Mouse (Mus musculus) mouse embryonic stem cell (cell line): Measurements from ENCODE around the gene P4hb.
"Not testable (repeated sequence)": the region's sequence is repeated elsewhere in the genome, so short reads cannot be mapped to it uniquely, and the experiment has no call there.

Source experiments
- in situ Hi-C, 2 experiments: fragments of 300-500 bp; cut with MboI; formaldehyde crosslinking; loops; 1 replicate in 1 of 2; 3 replicates in 1 of 2; pipeline ENCODE4 v1.14.3; 2019 to 2020; ENCODE audit warnings: low sequenced_read_pairs in 2 of 2, low pct_unique_long_range_greater_than_20kb in 1 of 2, mixed read lengths in 1 of 2; ENCODE audit not compliant: unreplicated experiment in 1 of 2

P4hb gene

GRCm38 (mm10) chr11:120576365-120576981, 3.4 kb upstream of the P4hb start:
- in situ Hi-C loops = no loop called here

GRCm38 (mm10) chr11:120575940-120576339, 2.9 kb upstream of the P4hb start:
- in situ Hi-C loops = no loop called here

GRCm38 (mm10) chr11:120575046-120575445, 2.0 kb upstream of the P4hb start:
- in situ Hi-C loops = no loop called here

- in situ Hi-C loops = no loop called here
These were observed 1.2 kb upstream of the P4hb start for GRCm38 (mm10) chr11:120574278-120574600.

- in situ Hi-C loops = no loop called here
These were observed 678 bp upstream of the P4hb start for GRCm38 (mm10) chr11:120573585-120574277.

- in situ Hi-C loops = no loop called here
These were observed 669 bp downstream of the P4hb start for GRCm38 (mm10) chr11:120572417-120572751.

- in situ Hi-C loops = no loop called here
These were observed 1.2 kb downstream of the P4hb start for GRCm38 (mm10) chr11:120571754-120572416.

GRCm38 (mm10) chr11:120571122-120571521, 1.9 kb downstream of the P4hb start:
- in situ Hi-C loops = no loop called here

- in situ Hi-C loops = no loop called here
These were observed 4.7 kb downstream of the P4hb start for GRCm38 (mm10) chr11:120568324-120568723.

GRCm38 (mm10) chr11:120565114-120565513, 7.9 kb downstream of the P4hb start:
- in situ Hi-C loops = no loop called here

- in situ Hi-C loops = loop anchor here in 1 of 2 experiments (5.0 kb wide), 1 partner anchor 46 kb away; no protein-coding TSS in a partner anchor
These were observed 10.1 kb downstream of the P4hb start for GRCm38 (mm10) chr11:120562949-120563348.

- in situ Hi-C loops = loop anchor here in 1 of 2 experiments (5.0 kb wide), 1 partner anchor 44 kb away; no protein-coding TSS in a partner anchor
These were observed 11.9 kb downstream of the P4hb start for GRCm38 (mm10) chr11:120560952-120561728.

GRCm38 (mm10) chr11:120558843-120559242, 14.2 kb downstream of the P4hb start:
- in situ Hi-C loops = not testable (repeated sequence)

GRCm38 (mm10) chr11:120555260-120555659, 17.8 kb downstream of the P4hb start:
- in situ Hi-C loops = no loop called here

GRCm38 (mm10) chr11:120554834-120555233, 18.2 kb downstream of the P4hb start:
- in situ Hi-C loops = no loop called here

- in situ Hi-C loops = no loop called here
These were observed 20.3 kb downstream of the P4hb start for GRCm38 (mm10) chr11:120552736-120553135.

- in situ Hi-C loops = no loop called here
These were observed 22.1 kb downstream of the P4hb start, which contains the start of gene Ppp1r27 for GRCm38 (mm10) chr11:120550810-120551440. Ppp1r27 (minus strand) TSS chr11:120551132.

- in situ Hi-C loops = no loop called here
These were observed 22.9 kb downstream of the P4hb start for GRCm38 (mm10) chr11:120549986-120550809.
